Mouse (Mus musculus) cerebellum, adult 2 months (tissue): ENCODE measurements around the gene Lcn8.

ENCODE experiments used
- CTCF ChIP-seq: fragments of 200-500 bp; IDR thresholded peaks from 2 replicates; pipeline ENCODE4 v1.5.1; 2011; ENCODE audit warnings: low read depth, mild to moderate bottlenecking, control low read depth, low read length, moderate library complexity, borderline replicate concordance; ENCODE audit not compliant: insufficient read depth
- POLR2A ChIP-seq: fragments of 200-500 bp; IDR thresholded peaks from 2 replicates; pipeline ENCODE4 v1.6.1; 2011; ENCODE audit warnings: low read length, control low read depth, borderline replicate concordance; ENCODE audit not compliant: insufficient read depth

DNA sequence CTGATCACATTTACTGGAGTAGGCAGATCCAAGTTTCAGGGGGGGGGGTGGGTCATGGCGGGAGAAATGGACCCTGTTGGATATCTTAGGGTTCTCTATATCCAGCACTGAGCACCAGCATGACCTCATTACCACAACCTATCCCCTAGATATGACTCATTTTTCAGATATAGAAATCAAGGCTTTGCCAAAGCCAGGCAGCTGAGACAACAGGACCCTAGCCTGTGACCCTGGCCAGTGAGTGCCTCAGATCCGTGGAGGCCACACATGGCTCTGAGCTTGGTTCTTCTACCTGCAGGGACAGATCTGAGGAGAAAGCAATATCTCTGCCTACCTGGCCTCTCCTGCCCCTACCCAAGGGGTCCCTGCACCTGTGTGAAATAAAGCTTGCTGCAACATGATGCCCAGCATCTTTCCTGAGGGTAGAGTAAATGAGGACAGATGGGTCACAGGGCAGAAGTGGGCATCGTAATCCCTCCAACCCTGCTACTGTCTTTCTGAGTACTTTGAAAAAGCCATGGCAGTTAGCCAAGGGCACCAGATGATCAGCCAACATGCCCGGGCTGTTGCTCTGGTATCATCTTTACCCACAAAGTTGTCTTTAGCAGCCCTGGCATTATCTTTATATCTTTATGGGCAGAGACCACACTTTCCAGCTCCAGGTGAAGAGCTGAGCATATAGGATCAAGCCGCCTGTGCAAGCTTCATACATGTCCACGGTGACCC, 8.5 kb downstream of the Lcn8 start:
- TF ChIP-seq CTCF (no peak), POLR2A (no peak)
